Mouse (Mus musculus): ENCODE data around the gene Utrn.

Gene Utrn

DNA sequence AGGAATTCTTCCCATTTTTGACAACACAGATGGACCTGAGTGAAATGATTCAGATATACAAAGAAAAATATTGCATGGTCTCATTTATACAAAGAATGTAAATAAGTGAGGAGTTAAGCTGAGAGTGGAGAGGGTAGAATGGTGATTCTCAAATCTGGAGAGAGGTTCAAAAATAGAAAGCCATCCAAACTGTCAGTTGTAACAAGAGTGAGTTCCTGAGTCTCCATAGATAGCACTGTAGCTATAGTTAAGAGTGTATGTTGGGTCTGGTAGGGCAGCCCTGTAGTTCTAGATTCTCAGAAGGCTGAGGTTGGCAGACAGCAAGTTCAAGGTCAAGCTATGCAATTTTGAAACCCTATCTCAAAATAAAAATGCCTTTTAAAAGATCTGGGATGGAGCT is 438.8 kb downstream of the Utrn start:
- no peak for DNase-seq (ENCODE audit: low spot score in 2 of 2)

DNA sequence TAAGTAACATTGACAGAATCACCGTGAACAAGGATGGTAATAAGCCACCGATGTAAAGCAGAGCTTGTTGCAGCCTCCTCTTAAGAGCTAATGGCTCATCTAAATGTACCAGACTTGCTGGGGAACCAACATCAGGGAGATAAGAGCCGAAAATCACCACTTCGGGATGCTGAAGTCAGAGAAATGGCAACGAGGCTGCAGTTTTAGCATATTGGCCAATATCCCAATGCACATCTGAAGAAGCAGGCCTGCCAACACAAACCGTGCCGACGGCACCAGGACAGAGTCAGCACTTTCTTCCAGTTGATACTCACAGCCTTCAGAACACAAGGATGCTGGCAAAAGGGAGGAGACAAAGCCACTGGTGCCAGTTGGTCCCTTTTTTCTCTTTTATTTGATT is 442.3 kb downstream of the Utrn start:
- DNase-seq (ENCODE audit: low spot score in 2 of 2), result no peak

- no peak for DNase-seq (ENCODE audit: low spot score in 2 of 2)
Observed at GRCm38 (mm10) chr10:12424944-12425343, 444.2 kb downstream of the Utrn start.

DNA sequence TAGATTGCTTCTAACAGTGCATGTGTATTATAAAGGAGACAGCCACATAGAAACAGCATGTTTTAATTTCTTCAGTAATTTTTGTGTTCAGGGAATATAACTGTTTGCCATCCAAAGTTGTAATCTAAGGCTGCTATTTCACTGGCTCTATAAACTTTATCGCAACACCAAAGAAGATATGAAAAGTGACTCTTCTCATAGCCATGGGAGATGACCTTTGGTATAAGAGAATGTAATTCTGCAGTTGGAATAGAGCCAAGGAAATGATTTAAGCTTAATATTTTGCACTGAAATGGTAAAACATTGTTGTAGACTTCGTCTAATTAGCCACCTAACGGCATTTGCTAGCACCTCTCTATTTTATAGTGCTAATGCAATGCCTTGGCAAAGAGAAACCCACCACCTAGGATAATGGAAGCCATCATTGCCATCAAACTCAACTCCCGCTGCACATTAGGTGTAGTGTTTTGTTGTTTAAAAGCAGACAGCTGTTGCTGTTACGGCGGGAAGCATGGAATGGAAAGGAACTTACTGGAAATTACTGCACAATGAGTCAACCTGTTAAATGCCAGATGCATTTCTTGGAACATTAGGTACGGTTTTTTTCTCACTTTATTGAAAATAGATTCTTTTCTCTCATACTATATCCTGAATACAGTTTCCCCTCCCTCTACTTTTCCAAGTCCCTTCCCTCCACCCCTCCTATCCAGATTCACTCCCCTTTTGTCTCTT is 445.0 kb downstream of the Utrn start:
- no peak for DNase-seq (ENCODE audit: low spot score in 2 of 2)

- DNase-seq (ENCODE audit: low spot score in 2 of 2), result no peak
Observed at GRCm38 (mm10) chr10:12414967-12415366, 454.2 kb downstream of the Utrn start.

- no peak for DNase-seq (ENCODE audit: low spot score in 2 of 2)
Observed at GRCm38 (mm10) chr10:12406338-12407110, 462.6 kb downstream of the Utrn start.

DNA sequence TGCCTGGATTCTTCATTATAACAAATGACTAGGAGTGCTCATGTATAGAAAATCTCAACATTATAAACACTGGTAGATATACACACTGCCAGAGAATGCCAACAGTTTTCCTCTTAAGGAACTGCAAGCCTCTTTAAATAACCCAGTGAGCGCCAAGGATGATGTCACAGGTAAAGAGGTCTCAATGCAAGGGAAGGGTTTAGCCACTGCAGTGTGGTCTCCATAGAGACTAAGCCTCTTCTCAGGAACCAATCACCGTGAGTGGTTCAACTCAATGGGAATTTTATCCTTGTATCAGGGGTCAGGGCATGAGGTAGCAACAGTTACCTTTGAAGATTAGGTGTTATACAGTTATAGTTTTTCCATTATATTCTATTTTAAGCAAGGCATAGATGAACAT is 469.7 kb downstream of the Utrn start:
- DNase-seq (ENCODE audit: low spot score in 2 of 2), result no peak

GRCm38 (mm10) chr10:12380139-12380538 is 489.0 kb downstream of the Utrn start:
- DNase-seq (ENCODE audit: low spot score in 2 of 2), result no peak

- DNase-seq (ENCODE audit: low spot score in 2 of 2), result no peak
Observed at GRCm38 (mm10) chr10:12379123-12379522, 490.0 kb downstream of the Utrn start.

GRCm38 (mm10) chr10:12377727-12378126 is 491.4 kb downstream of the Utrn start:
- DNase-seq (ENCODE audit: low spot score in 2 of 2), result no peak

- no peak for DNase-seq (ENCODE audit: low spot score in 2 of 2)
Observed at GRCm38 (mm10) chr10:12376015-12376414, 493.1 kb downstream of the Utrn start.

GRCm38 (mm10) chr10:12374741-12375140 is 494.4 kb downstream of the Utrn start:
- DNase-seq (ENCODE audit: low spot score in 2 of 2), result no peak

GRCm38 (mm10) chr10:12354556-12354955 is 514.6 kb downstream of the Utrn start:
- no peak for DNase-seq (ENCODE audit: low spot score in 2 of 2)

DNA sequence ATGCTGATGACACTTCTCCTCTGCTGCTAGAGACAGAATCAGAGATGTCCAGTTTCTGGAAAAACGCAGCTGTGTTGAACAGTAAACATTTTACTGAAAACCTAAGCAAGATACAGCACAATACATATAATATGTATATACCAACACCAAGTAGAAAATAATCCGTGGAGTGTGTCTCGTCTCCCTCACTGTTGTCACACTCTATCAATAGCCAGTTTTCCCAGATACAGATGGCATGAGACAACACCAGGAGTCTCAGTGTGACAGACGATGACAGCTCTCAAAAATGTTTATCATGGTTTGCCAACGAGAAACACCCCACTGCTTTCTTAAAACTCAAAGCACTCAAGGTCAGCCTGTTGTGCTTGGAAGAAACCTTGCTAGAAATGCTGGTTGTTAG is 515.1 kb downstream of the Utrn start:
- no peak for DNase-seq (ENCODE audit: low spot score in 2 of 2)

GRCm38 (mm10) chr10:12339704-12340558 is 529.2 kb downstream of the Utrn start:
- DNase-seq (ENCODE audit: low spot score in 2 of 2), result no peak

DNA sequence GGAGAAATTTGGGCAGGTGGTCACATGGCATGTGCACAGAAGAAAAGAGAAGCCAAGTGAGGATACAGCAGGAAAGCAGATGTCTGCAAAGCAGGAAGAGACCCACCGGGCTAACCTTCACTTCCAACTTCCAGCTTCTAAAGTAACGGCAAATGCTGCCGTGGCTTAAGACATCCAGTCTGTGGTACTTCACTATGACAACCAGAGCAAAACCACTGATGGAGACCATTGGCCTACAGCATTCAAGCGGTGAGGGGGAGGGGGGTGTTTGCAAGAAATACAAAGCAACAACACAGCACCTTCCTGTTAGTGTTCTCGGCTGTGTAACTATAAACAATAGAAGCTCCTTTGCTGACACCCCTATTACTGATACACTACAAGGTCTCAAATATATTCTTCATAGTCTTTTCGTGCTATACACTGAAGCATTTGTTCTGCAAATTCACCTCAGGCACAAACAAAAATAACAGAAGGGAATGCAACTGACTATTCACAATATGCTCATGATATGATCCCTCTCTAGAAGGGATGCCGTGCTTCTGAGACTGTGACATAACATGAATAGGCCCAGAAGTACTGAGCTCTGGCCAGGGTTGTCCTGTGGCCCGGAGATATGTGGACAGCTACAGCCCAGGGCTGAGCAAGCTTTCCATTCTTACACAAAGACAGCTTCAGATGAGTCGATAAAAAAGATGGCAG is 530.0 kb downstream of the Utrn start:
- DNase-seq (ENCODE audit: low spot score in 2 of 2), result no peak
